Mouse (Mus musculus) E14TG2a.4 (cell line): ENCODE results near the gene Slc35d3.

Source experiments
- H3K27me3 ChIP-seq: 2 replicates; pipeline ENCODE4 v1.6.1; 2014; ENCODE audit warnings: low read length, control low read depth; ENCODE audit not compliant: insufficient read depth
- H3K36me3 ChIP-seq: 2 replicates; pipeline ENCODE4 v1.6.1; 2014; ENCODE audit warnings: low read length, control low read depth; ENCODE audit not compliant: insufficient read depth
- H3K4me1 ChIP-seq: replicated peaks from 2 replicates; pipeline ENCODE4 v1.6.1; 2014; ENCODE audit warnings: low read depth, low read length, control low read depth
- H3K4me3 ChIP-seq: replicated peaks from 2 replicates; pipeline ENCODE4 v1.5.1; 2014; ENCODE audit warnings: mild to moderate bottlenecking, low read length
- H3K9me3 ChIP-seq: 2 replicates; pipeline ENCODE4 v1.6.1; 2014; ENCODE audit warnings: low read length, control low read depth
- CTCF ChIP-seq: conservative IDR thresholded peaks from 2 replicates; pipeline ENCODE4 v1.5.1; 2014; ENCODE audit warnings: low read length
- NANOG ChIP-seq: IDR thresholded peaks from 2 replicates; pipeline ENCODE4 v1.6.1; 2014; ENCODE audit warnings: borderline replicate concordance, low read length, mixed read lengths
- POU5F1 ChIP-seq: IDR thresholded peaks from 2 replicates; pipeline ENCODE4 v1.6.1; 2014; ENCODE audit warnings: low read length, borderline replicate concordance

The Slc35d3 gene

DNA sequence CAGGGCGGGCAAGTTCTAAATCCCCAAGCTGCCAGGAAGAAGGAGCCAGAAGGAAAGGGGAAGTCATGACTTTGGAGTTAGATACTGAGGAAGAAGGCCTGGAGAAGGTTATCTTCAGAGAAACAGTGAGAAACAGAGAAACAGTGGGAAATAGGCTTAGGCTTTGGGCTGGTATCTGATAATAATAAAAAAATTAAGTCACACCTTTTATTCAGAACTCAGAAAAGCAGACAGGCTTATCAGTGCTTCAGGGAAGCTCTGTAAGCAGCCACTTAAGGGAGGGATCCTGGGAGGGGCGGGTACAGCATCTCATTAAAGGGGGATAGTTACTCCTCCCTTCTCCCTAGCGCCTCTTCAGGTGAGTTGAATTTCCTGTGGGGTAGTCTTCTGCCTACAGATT is 30.3 kb downstream of the Slc35d3 start:
- TF ChIP-seq NANOG (no peak), POU5F1 (no peak), CTCF (no peak)
- peaks cover 5% of the 10 kb centered on the region; the same call in 1 of the 2 replicates for H3K27me3 ChIP-seq
- no peak overlapping the region for H3K4me3 ChIP-seq

DNA sequence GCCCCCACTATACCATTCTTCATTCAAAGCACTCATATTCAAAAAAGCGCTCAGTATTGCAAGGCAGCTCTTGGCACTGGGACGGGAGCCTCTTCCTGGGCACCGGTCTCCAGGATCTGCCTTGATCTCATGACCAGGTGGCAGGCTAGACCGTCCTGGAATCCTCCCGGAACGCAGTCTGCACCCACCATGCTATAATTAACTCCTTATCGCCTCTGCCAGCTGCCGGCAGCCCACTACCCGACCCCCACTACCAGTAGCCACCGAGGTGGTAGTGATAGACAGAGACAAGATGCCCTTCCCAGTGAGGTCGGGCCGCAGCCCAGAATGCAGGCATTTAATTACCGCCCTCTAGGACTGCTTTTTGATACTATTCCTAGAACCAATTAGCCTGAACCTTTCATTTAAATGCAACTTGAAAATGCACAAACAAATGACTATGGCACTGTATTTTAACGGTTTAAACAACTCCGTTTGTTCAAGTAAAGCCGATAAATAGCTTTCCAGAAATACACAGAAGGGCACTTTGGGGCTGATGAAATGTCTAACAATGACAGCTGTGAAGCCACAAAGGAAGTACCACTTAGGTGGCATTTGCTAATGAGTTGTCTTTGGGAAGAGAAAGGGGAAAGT is 32.4 kb downstream of the Slc35d3 start:
- Histone ChIP-seq H3K4me3 (no peak overlapping the region), H3K4me1 (peaks cover 6% of the 10 kb centered on the region; the same call in 1 of the 2 replicates)
- no peak for TF ChIP-seq CTCF
- TF ChIP-seq NANOG = no peak
- TF ChIP-seq POU5F1 = no peak

More for the DNA sequence above, 30.3 kb downstream of the Slc35d3 start:
- H3K9me3 ChIP-seq = no peaks in the 10 kb centered on the region
- H3K36me3 ChIP-seq = no peaks in the 10 kb centered on the region
- peaks cover 6% of the 10 kb centered on the region; the same call in 1 of the 2 replicates for H3K4me1 ChIP-seq

DNA sequence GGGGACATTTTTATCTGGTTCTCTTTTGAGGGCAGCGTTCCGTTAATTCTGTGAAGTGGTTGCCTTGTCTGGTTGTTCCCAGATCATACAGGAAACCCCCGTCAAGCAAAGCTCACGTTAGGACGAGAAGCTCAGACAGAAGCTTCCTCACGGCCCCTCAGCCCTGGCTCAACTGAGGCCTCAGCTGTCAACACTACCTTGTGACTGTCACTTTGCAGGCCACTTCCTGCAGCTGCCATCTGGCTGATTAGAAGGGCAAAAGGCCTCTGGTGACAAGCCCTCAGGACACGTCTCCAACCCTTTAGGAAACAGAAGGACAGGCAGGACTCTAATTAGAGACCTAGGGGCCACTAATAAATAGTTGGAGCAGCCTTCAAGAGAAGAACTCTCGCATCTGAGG is 35.9 kb downstream of the Slc35d3 start:
- H3K36me3 ChIP-seq = no peaks in the 10 kb centered on the region
- peaks cover 6% of the 10 kb centered on the region; the same call in 1 of the 2 replicates for H3K4me1 ChIP-seq
- TF ChIP-seq NANOG (no peak), POU5F1 (no peak), CTCF (no peak)
- no peak overlapping the region for H3K4me3 ChIP-seq
- H3K9me3 ChIP-seq = no peaks in the 10 kb centered on the region
- peaks cover 20% of the 10 kb centered on the region for H3K27me3 ChIP-seq

More for the DNA sequence above, 32.4 kb downstream of the Slc35d3 start:
- H3K27me3 ChIP-seq = peaks cover 9% of the 10 kb centered on the region
- H3K36me3 ChIP-seq = no peaks in the 10 kb centered on the region
- no peaks in the 10 kb centered on the region for H3K9me3 ChIP-seq

DNA sequence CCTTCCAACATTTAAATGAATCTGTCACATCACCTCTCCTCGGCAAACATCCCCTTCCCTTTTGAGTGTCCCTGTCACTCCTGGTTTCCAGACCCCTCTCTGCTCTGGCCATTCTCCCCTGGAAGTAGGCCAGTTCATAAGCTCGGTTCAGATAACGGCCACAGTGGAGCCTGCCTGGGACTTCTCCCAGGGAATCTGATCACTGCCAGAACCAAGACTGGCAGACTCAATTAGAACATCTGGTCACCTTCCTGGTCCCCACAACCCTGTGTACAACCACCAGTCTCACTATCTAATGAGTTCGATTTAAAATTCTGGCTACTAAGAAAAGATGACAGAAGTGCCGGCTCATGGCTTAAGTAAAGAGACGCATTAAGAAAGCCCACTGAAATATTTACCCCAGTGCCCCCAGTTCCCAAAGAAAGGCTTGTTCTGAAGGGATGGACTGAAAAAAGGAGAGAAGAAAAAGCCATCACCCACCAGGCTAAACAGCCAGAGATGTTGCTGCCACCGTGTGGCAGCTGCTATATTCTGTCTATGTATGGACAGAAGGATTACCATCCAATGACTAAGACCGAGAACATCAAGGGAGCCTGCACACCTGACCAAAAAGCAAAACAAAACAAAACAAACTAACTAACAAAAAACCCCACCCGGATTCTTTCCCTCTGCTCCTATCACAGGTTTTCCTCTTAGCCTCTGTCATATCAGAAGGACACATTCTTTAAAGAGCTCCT is 39.7 kb downstream of the Slc35d3 start:
- H3K4me3 ChIP-seq = no peak overlapping the region
- TF ChIP-seq POU5F1 = no peak
- peak; percentile 29 for TF ChIP-seq CTCF
- peaks cover 15% of the 10 kb centered on the region for H3K27me3 ChIP-seq
- no peaks in the 10 kb centered on the region for H3K36me3 ChIP-seq
- no peaks in the 10 kb centered on the region for H3K4me1 ChIP-seq
- H3K9me3 ChIP-seq = no peaks in the 10 kb centered on the region

DNA sequence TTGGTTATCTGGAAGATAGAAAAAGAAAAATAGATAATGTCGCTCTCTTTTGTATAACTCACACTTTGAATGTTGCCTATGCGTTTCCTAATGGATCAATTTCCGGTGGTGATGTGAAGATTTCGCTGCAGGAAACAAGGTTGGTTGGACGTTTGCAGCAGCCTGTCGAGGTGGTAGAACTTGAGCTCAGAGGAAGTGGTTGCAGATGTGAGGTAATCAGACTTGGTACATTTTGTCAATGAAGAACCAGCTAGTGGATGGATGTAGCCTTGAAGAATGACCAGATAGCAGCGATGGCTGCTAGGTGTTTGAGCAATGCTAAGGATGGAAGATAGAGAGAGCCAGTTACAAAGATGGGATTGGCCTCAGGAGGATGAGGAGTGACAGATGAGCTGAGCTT is 46.5 kb downstream of the Slc35d3 start:
- TF ChIP-seq NANOG (no peak), CTCF (no peak; the same call in 1 of the 2 replicates), POU5F1 (no peak)
- peaks cover 3% of the 10 kb centered on the region for H3K9me3 ChIP-seq
- H3K4me3 ChIP-seq = no peak overlapping the region
- no peaks in the 10 kb centered on the region for H3K27me3 ChIP-seq
- no peaks in the 10 kb centered on the region for H3K36me3 ChIP-seq
- H3K4me1 ChIP-seq = no peaks in the 10 kb centered on the region

DNA sequence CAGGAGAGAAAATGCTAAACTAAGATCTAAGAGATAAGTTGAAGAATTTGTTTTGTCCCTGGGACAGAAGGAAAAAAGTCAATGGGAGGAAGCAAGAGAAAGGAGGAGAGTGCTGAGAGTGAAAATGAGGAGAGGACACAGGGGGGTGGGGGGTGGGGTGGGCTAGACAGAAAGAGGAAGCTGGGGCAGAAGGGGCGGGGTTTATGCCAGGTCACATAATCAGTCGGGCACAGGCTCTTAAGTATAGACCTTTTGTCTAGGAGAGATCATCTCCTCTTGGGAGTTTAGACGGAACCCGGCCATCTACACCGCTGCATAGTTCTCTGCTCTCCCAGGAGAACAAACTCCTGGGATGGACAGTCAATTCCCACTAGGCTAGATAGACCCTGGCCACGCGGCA is 48.3 kb downstream of the Slc35d3 start:
- no peaks in the 10 kb centered on the region for H3K36me3 ChIP-seq

More for the DNA sequence above, 48.3 kb downstream of the Slc35d3 start:
- no peak for TF ChIP-seq NANOG
- TF ChIP-seq CTCF = no peak
- TF ChIP-seq POU5F1 = no peak
- H3K4me3 ChIP-seq = no peak overlapping the region
- peaks cover 6% of the 10 kb centered on the region for H3K9me3 ChIP-seq
- H3K4me1 ChIP-seq = no peaks in the 10 kb centered on the region
- no peaks in the 10 kb centered on the region for H3K27me3 ChIP-seq
